Mouse (Mus musculus): ENCODE results near the gene Oasl2.
"Not testable (repeated sequence)": the region's sequence is repeated elsewhere in the genome, so short reads cannot be mapped to it uniquely, and the experiment has no call there.

- TF ChIP-seq CTCF (conservative IDR thresholded peaks at IDR 0.05 in 1 of 2, IDR thresholded peaks at IDR 0.05 in 1 of 2; ENCODE audit: low read depth in 2 of 2, low read length in 2 of 2); ZNF384 (IDR thresholded peaks at IDR 0.05; ENCODE audit: low read depth, low read length); EP300 (IDR thresholded peaks at IDR 0.05; ENCODE audit: low read length); ZKSCAN1 (IDR thresholded peaks at IDR 0.05; ENCODE audit: borderline replicate concordance, low read depth, low read length); CHD1 (IDR thresholded peaks at IDR 0.05; ENCODE audit: low read depth, low read length); MEF2A (IDR thresholded peaks at IDR 0.05; ENCODE audit: borderline replicate concordance, low read depth, low read length); ELF1 (IDR thresholded peaks at IDR 0.05; ENCODE audit: low read depth, low read length); NELFE (IDR thresholded peaks at IDR 0.05; ENCODE audit: low read depth, low read length); NRF1 (IDR thresholded peaks at IDR 0.05; ENCODE audit: low read depth, low read length); POLR2A (IDR thresholded peaks at IDR 0.05; ENCODE audit: low read depth, low read length); RCOR1 (conservative IDR thresholded peaks at IDR 0.05; ENCODE audit: low read depth, low read length); IRF4 (IDR thresholded peaks at IDR 0.05; ENCODE audit: low read depth, low read length); E2F4 (IDR thresholded peaks at IDR 0.05; ENCODE audit: insufficient replicate concordance, low read depth, low read length); ETS1 (conservative IDR thresholded peaks at IDR 0.05; ENCODE audit: low read depth, low read length): not testable (repeated sequence)
Observed at GRCm38 (mm10) chr5:114853364-114853763, 43.4 kb upstream of the Oasl2 start, which contains the start of gene 4930519G04Rik.
